Mouse (Mus musculus): ENCODE results near the gene Hirip3. TPM values are rescaled to one million over a fixed set of nuclear protein-coding genes. Genes with fewer than 3 reads are reported as not detected.

The Hirip3 gene
- total and polyA plus RNA-seq, 3 experiments: 55.6 to 137 TPM; not detected in 1

DNA sequence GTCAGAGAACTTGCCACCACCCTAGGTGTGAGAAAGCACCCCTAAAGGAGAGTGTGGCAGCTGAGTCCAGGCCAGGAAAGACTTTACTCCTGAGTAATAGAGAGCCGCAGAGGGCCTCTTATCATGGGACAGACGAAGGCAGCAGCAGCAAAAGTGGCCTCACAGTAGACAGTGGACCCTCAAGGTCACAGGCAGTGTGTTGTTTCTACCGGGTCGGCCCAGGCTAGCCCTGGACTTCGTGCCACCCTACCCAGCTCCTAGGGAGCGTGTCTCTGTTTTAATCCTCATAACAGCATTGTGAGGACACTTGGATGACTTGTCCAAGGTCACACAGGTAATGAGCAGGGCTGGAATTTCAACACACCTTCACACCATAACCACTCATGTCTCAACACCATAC lies 11.6 kb upstream of the Hirip3 start:
- H3K9ac ChIP-seq (ENCODE audit: control insufficient read depth, low read depth, low read length, poor library complexity, severe bottlenecking): no peak overlapping the region
- DNase-seq (ENCODE audit: low read depth, low spot score): no peak
- peaks cover 0 to 7% of the 10 kb centered on the region in 2 experiments; a peak in 1 of 4 replicates for H3K36me3 ChIP-seq (ENCODE audit: control insufficient read depth in 1 of 2, insufficient read depth in 2 of 2, low read length in 2 of 2)
- no peaks in the 10 kb centered on the region for H3K27me3 ChIP-seq (ENCODE audit: control insufficient read depth in 1 of 2, insufficient read depth in 2 of 2, low read length in 2 of 2)
- no peaks in the 10 kb centered on the region for H3K4me1 ChIP-seq (ENCODE audit: control insufficient read depth in 1 of 2, insufficient read depth in 2 of 2, low read length in 2 of 2)
- no peak overlapping the region for H3K27ac ChIP-seq (ENCODE audit: control insufficient read depth, low read depth, low read length)
- H3K79me2 ChIP-seq (ENCODE audit: control insufficient read depth, insufficient read depth, low read length, poor library complexity): no peaks in the 10 kb centered on the region
- H3K9me3 ChIP-seq (replicated peaks; ENCODE audit: insufficient read depth, low read length): no peaks in the 10 kb centered on the region
- no peak overlapping the region for H3K4me3 ChIP-seq (ENCODE audit: control insufficient read depth in 1 of 2, insufficient read depth in 1 of 2, low read depth in 2 of 2, low read length in 2 of 2)
- TF ChIP-seq MAFK (IDR thresholded peaks at IDR 0.05; ENCODE audit: borderline replicate concordance, low read depth, low read length) (no peak), TCF12 (IDR thresholded peaks at IDR 0.05; ENCODE audit: low read depth, low read length) (no peak), ETS1 (IDR thresholded peaks at IDR 0.05; ENCODE audit: low read depth, low read length) (no peak), NELFE (IDR thresholded peaks at IDR 0.05; ENCODE audit: low read depth, low read length) (no peak), USF2 (IDR thresholded peaks at IDR 0.05; ENCODE audit: borderline replicate concordance in 1 of 2, insufficient read depth in 1 of 2, low read depth in 1 of 2, low read length in 2 of 2) (no peak), KAT2A (conservative IDR thresholded peaks at IDR 0.05; ENCODE audit: low read depth, low read length) (no peak), MXI1 (IDR thresholded peaks at IDR 0.05; ENCODE audit: low read depth, low read length) (no peak), SIN3A (IDR thresholded peaks at IDR 0.05; ENCODE audit: low read length) (no peak), MYB (IDR thresholded peaks at IDR 0.05; ENCODE audit: low read depth, low read length) (no peak), RCOR1 (IDR thresholded peaks at IDR 0.05; ENCODE audit: low read depth, low read length) (no peak), BHLHE40 (IDR thresholded peaks at IDR 0.05; ENCODE audit: borderline replicate concordance, low read depth, low read length) (no peak), USF1 (IDR thresholded peaks at IDR 0.05; ENCODE audit: low read depth, low read length) (no peak), POLR2A (IDR thresholded peaks at IDR 0.05; ENCODE audit: control insufficient read depth in 1 of 2, insufficient read depth in 1 of 2, low read depth in 1 of 2, low read length in 2 of 2, poor library complexity in 1 of 2) (no peak), ELF1 (IDR thresholded peaks at IDR 0.05; ENCODE audit: low read depth, low read length) (no peak), CTCF (IDR thresholded peaks at IDR 0.05 in 2 of 3, conservative IDR thresholded peaks at IDR 0.05 in 1 of 3; ENCODE audit: control insufficient read depth in 1 of 3, insufficient read depth in 1 of 3, low read depth in 2 of 3, low read length in 3 of 3, poor library complexity in 1 of 3, severe bottlenecking in 1 of 3) (no peak), SMC3 (IDR thresholded peaks at IDR 0.05; ENCODE audit: low read depth, low read length) (no peak), RAD21 (IDR thresholded peaks at IDR 0.05; ENCODE audit: low read depth, low read length) (no peak), CHD2 (IDR thresholded peaks at IDR 0.05; ENCODE audit: low read length) (no peak)

DNA sequence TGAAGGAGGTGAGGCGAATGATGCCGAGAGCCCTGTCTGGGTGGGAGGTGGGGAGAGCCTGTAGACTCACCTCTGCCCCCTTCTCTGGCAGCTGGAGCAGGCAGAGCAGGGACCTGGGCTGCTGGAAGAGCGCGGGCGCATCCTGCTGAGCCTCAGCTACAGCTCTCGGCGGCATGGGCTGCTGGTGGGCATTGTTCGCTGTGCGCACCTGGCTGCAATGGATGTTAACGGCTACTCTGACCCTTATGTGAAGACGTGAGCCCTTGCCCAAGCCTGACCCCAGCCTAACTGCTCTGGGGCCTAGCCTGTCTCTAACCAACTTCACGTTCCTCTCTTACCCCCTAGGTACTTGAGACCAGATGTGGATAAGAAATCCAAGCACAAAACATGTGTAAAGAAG lies 10.6 kb upstream of the Hirip3 start:
- Histone ChIP-seq H3K27ac (ENCODE audit: control insufficient read depth, low read depth, low read length) (no peak overlapping the region), H3K4me1 (ENCODE audit: control insufficient read depth in 1 of 2, insufficient read depth in 2 of 2, low read length in 2 of 2) (no peaks in the 10 kb centered on the region), H3K36me3 (ENCODE audit: control insufficient read depth in 1 of 2, insufficient read depth in 2 of 2, low read length in 2 of 2) (peaks cover 0 to 11% of the 10 kb centered on the region in 2 experiments; a peak in 1 of 4 replicates), H3K9ac (ENCODE audit: control insufficient read depth, low read depth, low read length, poor library complexity, severe bottlenecking) (no peak overlapping the region), H3K4me3 (ENCODE audit: control insufficient read depth in 1 of 2, insufficient read depth in 1 of 2, low read depth in 2 of 2, low read length in 2 of 2) (no peak overlapping the region), H3K27me3 (ENCODE audit: control insufficient read depth in 1 of 2, insufficient read depth in 2 of 2, low read length in 2 of 2) (no peaks in the 10 kb centered on the region), H3K79me2 (ENCODE audit: control insufficient read depth, insufficient read depth, low read length, poor library complexity) (no peaks in the 10 kb centered on the region; the same call in 1 of the 2 replicates), H3K9me3 (replicated peaks; ENCODE audit: insufficient read depth, low read length) (no peaks in the 10 kb centered on the region)
- no peak for DNase-seq (ENCODE audit: low read depth, low spot score)
- TF ChIP-seq ZKSCAN1 (IDR thresholded peaks at IDR 0.05; ENCODE audit: low read depth, low read length) (no peak), POLR2A (IDR thresholded peaks at IDR 0.05; ENCODE audit: control insufficient read depth in 1 of 2, insufficient read depth in 1 of 2, low read depth in 1 of 2, low read length in 2 of 2, poor library complexity in 1 of 2) (peak in 1 of 2 experiments; percentile 45; a peak in 2 of 4 replicates)

Data from MEL (cell line).